Mouse (Mus musculus) left cerebral cortex, adult 18-20 months (tissue): ENCODE results near the gene Hs3st1. TPM values are rescaled to one million over a fixed set of nuclear protein-coding genes. Genes with fewer than 3 reads are reported as not detected.

Experiments used
- DNase-seq, 2 experiments: peaks; one replicate each; pipeline ENCODE4 v3.0.0; 2021 to 2022; ENCODE audit warnings: low spot score in 2 of 2, mixed read lengths in 1 of 2
- total RNA-seq, 2 experiments: library from RNA; stranded (reverse); gene quantifications; 2 replicates each; pipeline ENCODE4 v1.2.3; 2021

The Hs3st1 gene
- total RNA-seq, 2 experiments from 2014 or later: 33.3 to 35.8 TPM

DNA sequence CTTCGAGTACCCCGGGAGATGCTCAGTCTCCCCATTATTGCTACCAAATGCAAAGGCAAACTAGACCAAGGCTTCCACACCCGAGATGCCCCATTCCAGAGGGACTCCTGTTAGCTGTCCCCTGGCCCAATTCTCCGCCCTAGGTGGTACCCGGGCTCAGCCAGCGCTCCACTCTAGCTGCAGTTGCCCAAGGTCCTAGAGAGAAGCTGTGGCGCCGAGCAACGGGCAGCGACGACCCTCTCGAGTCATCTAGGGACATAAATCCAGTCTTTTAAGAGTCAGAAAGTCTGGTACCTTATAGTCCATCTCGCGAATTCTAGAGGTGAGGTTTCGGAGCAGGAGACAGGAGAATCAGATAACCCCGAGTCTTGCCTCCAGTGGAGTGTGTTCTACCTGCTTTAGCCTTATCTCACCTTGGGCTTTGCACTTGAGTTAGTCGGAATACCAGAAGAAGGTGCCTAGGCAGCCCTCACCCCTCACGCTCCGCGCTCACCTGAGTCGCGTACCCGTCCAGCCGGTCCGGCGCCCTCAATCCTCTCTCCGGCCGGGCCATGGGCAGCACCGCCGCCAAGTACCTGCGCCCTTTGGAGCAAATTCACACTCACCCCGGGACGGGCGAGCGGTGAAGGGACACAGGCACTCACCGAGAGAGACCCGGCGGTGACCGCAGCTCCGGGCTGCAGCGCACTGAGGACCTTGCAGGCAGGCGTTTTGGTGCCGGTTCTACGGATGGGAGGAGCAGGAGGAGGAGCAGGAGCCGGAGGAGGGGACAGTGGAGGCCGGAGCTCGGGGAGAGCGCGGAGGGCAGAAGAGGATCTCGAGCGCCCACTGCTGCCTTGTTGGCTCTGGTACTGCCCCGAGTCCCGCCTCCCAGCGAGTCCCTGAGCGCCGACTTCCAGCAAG, 111.1 kb downstream of the Hs3st1 start:
- DNase-seq: peak; percentile 93

DNA sequence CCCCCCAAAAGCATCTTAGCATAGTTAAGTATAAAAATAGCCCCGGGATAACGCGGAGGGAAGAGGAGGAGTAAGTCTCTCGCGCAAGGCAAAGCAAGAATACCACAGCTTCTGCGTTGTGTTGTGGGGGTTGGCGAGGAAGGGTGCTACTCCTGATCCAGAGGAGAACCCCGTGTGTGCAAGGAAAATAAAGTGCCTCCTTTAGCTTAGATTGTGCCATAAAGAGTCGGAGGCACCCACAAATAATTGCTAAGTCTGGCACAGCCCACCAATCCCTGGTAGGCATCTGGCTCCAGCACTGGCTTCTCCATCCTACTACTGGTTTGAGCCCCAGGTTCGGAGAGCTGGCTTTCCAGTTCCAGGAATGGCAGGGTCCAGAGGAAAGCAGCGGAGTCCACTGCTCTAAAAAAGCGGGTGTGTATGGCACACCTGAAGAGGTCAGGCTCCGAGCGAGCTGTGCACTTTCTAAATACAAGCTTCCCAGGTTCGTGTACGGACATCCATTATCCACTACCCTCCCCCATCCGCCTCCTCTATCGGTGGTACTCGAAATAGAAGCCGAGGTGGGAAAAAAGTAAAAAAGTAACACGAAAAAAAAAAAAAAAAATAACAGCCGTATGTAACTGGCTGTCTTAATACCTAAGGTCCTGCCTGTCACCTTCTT, 111.9 kb downstream of the Hs3st1 start:
- peak in 1 of 2 experiments; percentile 61 for DNase-seq

DNA sequence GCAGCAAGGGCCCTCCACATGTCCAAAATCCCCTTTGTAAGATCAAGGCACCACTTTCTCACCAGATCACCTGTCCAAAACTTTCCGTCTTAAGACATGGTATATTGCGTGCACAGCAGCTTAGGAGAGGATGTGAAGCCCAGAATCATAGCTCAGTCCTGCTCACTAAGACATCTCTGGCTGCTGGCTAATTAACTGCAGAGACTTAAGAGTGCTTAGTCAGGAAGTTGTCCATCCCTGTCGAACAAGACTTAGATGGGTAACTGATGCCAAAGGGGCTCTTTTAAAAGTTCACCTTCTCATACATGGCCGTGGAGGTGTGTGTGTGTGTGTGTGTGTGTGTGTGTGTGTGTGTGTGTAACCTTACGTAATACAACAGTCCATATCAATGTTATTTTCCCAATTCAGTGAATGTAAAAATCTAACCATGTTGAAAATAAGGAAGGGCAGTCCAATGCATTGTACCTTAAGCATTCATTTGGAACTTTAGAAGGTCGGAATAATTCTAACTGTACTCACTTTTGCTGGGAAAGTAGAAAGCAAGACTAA, 113.0 kb downstream of the Hs3st1 start:
- no peak for DNase-seq

DNA sequence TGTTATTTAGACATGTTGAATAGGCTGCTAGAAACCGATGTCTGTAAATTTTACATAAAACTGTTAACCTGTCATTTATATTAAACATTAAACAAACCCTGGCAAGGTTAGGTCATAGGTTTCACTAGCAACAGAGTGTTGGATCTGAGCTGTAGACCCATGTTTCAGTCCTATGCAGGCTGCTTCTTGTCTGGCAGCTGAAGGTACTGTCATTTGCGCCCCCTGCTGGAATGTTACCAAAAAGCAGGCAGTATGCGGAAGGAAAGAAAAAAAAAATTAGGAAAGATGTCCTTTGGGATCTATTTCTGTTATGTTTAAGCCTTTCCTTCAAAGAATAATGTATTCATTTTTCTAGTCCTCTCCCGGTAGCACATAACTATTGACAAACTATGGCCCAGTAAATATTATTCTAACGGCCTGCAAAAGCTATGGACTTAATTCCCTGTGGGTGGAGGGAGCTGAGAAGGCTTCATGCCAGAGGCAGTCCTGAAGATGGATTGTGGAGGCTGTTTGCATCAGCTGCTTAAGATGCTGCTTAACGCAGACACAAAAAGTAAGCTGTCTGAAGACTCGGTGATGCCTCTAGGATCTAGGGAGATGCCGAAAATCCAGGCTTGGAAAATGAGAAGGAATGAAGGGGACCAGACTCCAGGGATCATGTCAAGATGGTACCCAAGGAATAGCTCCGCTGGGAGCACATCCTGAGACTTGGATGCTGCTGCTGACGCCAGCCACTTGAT, 115.7 kb downstream of the Hs3st1 start:
- peak; percentile 82 to 83 for DNase-seq

DNA sequence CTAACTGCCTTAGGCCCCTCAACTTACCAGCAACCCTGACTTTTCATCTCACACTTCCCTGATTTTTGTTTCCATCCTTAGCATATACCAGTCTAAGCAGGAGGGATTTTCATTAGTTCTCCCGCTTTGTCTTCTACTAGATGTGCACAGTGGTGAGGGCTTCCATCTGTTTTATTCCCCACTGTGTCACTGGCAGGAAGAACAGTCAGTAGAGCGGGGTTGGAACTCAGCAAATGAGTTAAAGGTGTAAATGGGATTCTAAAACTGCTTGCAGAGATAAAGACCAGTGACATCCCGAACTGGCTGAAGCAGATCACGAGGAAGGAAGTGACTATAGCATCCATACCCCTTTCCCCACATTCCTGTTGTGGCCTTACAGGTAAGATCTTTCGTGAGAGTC, 116.3 kb downstream of the Hs3st1 start:
- no peak for DNase-seq

DNA sequence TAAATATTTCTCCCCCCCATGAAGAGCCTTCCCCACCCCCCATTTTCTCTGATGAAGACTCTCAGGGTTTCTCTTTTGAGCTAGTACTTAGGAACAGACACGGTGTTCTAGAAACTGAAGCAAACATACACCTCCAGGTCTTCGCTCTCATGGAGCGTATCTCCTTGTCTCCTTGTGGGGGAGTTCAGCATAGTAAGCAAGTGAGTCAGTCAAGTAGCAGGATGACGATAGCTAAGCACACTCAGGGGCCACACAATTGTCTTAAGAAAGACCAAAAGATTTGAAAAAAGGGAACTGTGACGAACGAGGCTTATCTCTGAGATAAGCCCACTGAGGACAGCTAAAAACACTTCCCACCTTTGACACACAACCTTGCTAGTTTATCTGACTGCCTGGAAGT, 117.4 kb downstream of the Hs3st1 start:
- no peak for DNase-seq

DNA sequence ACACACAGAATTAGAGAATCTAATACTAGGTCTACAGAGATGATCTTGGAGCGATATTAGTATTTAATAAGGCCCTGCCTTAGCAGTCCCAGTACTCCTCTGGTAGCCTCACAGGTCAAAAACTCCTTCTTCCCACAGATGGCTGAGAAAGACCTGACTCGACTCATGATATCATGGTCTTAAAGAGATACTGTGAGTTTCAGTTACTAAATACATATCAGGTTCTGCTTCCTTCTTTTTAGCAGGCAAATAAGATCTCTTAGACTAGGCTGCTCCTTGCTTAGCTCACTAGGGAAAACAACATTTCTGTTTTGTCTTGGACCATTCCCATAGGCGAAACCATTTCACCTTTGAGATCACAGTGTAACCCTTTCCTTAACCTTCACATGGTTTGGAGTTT, 119.2 kb downstream of the Hs3st1 start:
- no peak for DNase-seq

DNA sequence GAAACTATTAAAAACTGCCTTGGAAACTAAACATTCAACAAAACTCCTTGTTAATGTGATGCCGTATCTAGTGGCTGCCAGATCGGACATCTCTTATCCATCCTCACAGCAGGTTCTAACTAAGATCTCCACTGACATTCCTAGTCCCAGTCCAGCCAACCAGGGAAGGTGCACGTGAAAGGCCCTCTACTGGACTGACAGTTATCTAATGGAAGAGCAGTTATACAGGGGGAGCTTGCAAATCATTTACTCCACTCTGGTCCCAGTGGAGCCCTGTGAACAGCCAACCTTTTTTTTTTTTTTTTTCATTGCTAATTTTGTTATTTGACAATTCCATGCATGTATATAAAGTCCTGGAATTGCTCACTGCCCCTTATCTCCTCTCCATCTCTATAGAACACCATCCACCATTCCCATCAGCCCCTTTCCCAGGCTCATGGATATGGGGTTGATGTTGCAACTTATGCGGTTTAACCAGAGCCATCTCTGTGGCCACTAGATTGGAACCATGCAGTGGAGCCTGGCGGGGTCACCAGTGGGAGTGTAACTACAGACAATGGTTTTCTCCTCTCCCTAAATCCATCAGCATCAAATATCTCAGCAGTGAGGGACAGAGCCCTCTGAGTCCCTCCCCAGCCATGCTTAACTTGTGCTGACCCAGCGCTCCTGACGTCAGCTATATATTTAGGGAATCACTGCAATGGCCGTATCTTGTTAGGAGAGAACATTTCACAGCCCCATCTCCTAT, 120.8 kb downstream of the Hs3st1 start:
- no peak for DNase-seq

DNA sequence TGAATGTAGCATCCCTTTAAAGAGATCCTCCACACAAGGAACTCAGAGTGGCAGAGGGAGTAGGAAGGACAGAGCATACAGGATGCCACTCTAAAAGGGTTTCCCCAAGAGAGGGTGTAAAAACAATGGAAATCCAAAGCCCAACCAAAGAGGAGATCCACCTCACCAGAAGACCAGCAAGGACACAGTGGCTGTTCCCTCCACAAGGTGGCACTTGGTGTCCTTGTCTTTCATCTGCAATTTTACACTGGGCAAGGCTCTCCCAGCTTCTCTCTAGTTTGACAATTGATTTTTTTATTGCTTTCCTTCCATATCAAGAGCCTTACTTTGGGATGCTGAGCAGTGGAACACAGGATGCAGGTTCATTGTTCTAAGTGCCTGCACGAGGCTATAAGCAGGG, 122.1 kb downstream of the Hs3st1 start:
- DNase-seq: no peak

DNA sequence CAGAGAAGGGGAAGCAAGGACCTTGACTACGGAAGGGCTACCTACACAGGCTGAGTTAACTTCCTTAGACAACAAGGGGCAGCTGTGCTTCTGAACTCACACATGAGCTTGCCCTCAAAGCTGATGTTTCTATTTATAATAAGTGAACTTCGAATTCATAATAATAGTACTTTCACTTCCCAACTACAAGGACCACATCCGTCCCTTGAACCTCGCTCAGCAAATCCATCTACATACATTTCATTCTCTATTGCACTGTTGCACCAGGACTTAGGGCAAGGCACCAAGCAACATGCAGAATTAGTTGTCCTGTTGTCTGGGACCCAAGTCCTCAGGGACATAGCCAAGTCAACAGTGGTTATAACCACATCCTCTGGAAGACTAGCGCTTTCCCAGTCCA, 124.4 kb downstream of the Hs3st1 start:
- no peak for DNase-seq

DNA sequence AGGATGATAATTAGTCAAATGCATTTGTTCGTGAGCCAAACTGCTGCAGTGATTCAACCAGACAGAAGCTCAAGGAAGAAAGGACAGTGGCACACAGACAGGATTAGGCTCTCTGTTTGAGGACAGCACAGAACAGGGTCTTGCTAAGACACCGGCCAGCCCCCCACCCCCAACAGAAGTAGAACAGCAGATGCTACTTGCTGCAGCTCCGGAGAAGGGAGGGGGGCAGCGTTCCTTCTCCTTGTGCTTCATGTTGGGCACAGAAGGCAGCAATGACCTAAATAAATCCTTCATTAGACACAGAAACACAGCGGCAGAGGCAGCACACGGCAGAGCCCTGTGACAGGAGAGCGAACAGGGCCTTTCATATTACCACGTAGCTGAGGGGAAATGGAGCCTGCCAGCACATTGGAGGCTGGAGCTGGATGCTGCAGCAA, 130.2 kb downstream of the Hs3st1 start:
- DNase-seq: peak in 1 of 2 experiments; percentile 28

DNA sequence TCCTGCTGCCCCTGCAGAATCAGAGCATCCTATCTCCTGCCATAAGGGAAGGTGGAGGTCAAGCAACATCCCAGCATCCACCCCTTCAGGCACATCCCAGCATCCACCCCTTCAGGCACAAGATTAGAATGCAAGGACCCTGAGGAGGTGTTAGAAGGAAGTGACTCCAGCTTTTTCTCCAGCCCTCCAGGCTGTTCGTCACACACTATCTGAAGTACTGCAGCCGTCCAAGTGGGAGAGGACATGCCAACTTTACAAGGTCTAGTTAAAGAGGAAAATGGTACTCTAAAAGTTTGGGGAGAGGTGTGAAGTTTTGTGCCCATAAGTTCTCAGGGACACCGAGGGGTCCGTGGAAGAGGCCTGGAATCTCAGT, 131.1 kb downstream of the Hs3st1 start:
- DNase-seq: no peak

DNA sequence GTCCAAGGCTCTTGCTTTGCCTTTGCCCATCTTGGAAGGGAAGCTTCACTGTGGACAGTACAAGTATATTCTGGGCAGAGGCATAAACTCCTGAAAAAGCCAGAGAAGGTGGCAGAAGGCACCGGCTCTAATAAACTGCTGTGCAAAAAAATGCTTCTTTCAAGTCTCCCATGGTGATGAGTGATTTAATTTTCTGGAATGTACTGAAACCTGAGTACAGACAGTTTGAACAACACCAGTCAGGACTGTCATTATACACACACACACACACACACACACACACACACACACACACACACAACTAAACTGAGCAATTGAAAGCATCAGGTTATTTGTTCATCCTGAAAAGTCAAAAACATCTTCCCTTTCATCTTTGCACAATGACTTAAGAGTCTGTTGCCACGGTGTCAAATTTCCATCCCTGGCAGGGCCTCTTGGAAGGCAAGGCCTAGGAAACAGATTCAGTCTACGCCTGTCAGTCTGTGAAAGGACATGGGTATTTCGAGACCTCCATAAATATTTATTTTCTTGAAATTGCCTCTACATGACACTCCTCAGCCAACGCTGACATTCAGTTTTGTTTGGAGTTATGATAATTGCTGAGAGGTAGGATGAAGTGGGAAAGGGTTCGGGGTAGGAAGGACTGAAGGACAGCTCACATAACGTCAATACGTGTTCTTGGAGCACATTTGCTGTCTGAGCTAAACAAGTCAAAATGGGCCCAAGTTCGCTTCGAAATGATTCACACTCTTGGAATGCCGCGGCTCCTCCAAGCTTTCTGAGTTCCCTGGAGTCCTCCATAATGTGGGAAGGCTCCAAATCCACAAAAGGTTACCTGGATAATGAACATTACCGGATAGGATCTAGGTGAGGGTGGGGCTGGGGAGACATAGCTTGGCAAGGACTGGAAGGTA, 131.7 kb downstream of the Hs3st1 start:
- no peak for DNase-seq

DNA sequence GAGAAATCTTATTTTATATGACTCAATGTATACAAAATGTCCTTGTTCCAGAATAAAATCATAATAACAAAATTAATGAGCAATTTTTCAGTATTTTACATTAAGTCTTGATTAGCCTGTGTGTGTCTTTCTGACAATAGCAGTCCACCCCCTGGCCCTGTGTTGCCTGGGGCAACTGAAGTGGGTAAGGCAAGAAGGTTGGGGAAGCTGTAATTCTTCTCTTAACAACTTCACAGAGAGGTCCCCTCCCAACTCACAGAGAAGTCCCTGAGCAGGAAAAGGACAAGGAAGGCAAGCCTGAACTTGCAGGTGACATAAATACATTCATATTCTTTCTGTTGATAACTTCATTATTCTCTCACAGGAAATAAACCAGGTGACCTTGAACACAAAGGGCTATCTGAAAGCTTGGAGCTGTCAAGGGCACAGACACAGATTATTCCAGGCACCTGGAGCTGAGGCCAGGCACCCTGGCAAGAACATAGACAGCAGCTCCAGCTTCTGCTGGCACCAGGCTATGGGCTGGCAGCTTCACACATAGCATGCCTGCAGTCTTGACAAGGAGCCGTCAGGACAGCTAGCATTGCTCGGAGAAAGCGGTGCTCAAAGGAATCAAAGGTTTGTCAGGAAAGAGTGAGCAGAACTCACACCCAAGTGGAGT, 134.9 kb downstream of the Hs3st1 start:
- peak in 1 of 2 experiments; percentile 24 for DNase-seq

DNA sequence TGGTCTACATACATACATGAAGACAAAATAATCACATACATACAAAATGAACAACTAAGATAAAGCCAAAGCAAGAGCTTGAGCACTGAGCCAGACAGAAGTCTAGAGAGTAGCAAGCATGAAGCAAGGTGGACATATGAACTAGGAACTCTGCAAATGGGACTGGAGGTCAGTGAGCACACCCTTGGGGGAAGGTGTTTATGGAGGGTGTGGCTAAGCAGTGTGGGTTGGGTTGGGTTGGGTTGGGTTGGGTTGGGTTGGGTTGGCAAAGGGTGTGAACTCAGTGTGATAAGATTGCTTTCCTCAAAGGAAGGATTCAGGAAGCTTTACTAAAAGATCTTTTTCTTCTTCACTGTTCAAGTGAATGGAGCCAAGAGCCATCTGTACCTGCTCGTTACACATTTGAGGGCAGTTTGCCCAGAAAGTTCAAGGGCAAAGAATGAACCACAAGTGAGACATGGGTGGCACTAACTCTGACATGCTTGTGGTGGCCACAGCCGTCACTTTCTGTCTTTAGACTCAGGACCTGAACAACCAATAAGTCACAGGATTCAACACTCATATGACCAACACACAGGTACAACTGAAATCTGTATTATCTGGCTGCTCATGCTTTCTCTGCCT, 137.8 kb downstream of the Hs3st1 start:
- no peak for DNase-seq

DNA sequence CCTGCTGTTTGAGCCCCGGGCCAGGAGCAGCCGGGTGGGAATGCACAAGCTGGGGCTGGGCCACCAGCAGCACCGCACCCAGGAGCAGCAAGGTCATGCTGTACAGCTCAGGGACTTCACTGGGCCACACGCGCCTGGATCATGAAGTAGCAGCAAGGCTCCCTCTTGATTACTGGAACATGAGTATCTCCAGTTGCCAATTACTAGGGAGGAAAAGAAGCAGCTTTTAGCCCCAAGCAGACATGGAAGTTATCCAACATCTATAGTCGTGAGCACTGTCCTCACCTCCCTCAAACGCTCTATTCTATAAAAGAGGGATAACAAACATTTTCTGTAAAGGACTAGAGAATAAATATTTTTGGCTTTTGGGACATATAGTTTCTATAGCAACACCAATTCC, 140.1 kb downstream of the Hs3st1 start:
- DNase-seq: no peak

DNA sequence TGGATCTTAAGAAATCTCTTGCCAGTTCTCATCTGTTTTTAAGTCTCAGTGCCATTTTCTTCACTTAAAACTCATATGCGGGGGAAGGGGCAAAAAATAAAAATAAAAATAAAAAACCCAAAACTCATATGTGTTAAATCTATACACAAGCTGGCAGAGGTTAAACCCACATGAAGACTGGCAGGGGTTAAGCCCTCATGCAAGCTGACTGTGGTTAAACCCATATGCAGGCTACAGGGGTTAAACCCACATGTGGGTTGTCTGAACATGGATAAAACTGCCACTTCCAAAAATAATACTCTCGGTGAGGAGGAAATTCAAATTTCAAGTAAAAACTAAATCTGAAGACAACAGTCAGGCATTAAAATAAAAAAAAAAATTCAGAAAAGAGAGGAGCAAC, 141.7 kb downstream of the Hs3st1 start:
- DNase-seq: no peak

DNA sequence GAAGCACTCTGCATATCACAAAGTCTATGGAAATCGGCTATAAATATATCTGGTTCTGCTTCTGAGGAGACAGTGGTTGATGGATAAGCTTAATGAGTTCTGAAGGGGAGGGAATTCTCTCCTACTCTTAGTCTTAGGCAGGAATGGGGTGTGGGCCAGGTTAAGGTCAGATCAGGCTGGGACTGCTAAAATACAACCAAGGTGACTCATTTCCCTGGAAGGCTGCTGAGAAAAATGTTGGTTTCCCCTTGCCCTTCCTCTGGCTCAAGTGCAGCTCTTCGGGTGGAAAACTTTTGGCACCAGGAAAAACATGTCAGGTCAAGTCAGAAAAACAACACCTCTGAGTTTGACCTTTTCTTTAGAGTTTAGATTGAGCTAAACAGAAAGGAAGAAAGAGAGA, 143.0 kb downstream of the Hs3st1 start:
- DNase-seq: no peak

DNA sequence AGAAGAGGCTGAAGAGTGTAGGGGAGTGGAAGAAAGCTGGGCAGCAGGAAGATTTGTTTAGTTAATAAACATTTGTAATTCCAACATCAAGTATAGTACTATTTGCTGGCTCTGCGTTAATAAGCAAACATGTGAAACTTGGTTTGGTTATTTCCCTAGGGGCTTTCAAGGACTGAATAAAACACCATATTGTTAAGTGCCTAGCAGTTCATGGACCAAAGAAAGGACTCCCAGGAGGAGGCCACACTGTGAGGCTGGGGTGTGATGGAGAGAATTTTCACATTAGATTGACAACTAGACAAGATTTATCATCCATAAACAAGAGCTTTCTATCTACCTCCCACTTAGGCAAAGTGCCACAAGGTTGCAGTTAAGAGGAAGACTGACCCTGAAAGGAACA, 147.0 kb downstream of the Hs3st1 start:
- DNase-seq: no peak
